In the genomic region with DNA sequence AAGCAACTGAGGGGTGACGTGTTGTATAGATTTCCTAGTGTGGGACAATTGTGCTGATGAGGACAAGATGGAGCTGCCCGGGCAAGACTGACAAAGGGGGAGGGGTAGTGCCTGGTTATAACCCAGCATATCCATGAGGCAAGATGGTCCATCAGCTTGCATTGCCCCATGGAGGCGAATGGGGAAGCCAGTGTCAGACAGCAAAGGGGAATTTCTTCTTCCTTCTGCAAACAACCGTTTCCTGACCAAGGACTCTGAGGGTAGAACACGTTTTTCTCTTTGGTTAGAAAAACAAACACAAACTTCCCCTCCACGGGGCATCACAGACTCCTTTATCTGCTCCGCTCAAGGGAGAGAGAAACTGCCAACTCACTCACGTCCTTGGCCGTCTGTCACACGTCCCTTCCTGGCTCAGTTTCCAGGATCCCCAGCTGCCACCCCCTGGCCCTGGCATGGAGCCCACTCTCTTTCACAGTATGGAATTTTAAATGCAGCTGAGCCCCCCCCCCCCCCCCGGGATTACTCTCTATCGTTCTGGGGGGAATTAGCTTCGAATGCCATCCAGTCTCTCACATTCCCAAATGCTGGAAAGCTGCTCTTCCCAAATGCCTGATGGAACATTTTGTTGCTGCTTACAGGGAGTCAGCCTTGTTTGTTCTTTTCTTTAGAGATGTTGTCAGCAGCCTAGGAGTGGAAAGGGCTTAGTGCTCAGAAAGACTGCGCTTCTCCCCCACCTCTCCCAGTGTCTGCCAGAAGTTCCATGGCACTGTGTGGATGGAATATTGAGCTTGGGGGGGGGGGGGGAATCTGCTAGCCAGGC, we compare ENCODE assay signal across 8 mouse cellular contexts.
A peak's percentile ranks its signal among the peaks of the same experiment; 100 is the strongest.
DNase-seq lines count a peak whose midpoint lies in the region; ATAC-seq lines count a peak whose summit lies in the region.

No protein-coding gene starts in this region.

- no peaks in the 10 kb centered on the region for H3K27me3 ChIP-seq in neural tube, embryonic 15.5 days (replicated peaks)

- H3K9ac ChIP-seq in neural tube, embryonic 15.5 days (replicated peaks) = no peak overlapping the region

- peak; percentile 77 for ATAC-seq in neural tube, embryonic 15.5 days (ENCODE audit: low FRiP score)

- H3K9me3 ChIP-seq in neural tube, embryonic 15.5 days (replicated peaks) = no peaks in the 10 kb centered on the region

- H3K36me3 ChIP-seq in neural tube, embryonic 15.5 days = no peaks in the 10 kb centered on the region

- H3K4me2 ChIP-seq in neural tube, embryonic 15.5 days = peak overlapping the region; percentile 36

- DNase-seq in B cell, adult 2 months = peak; percentile 55 to 60
- peak; percentile 93 for DNase-seq in MEL-GATA-1-ER (ENCODE audit: extremely low read depth, low read depth)
- DNase-seq in cerebellum, postnatal 4 days (ENCODE audit: low spot score in 2 of 2) = peak; percentile 64 to 90
- peak; percentile 37 to 53 for DNase-seq in heart, adult 9 months (ENCODE audit: low spot score in 2 of 2)
- DNase-seq in layer of hippocampus, postnatal 10 days (ENCODE audit: low spot score in 2 of 2) = peak; percentile 75 to 76
- peak; percentile 66 for DNase-seq in lung, postnatal 10 days
- no peak for DNase-seq in urinary bladder, postnatal 14 days (ENCODE audit: low spot score)

- H3K27ac ChIP-seq in neural tube, embryonic 15.5 days (replicated peaks) = peak overlapping the region; percentile 72

- 9% methylated on average over 14 of the region's 14 CpGs for WGBS in neural tube, embryonic 15.5 days

- peaks cover 42% of the 10 kb centered on the region for H3K4me1 ChIP-seq in neural tube, embryonic 15.5 days

- H3K4me3 ChIP-seq in neural tube, embryonic 15.5 days (replicated peaks) = no peak overlapping the region
